Mouse (Mus musculus) myocyte (in vitro differentiated cells): ENCODE data around the gene Wnk1. TPM values are rescaled to one million over a fixed set of nuclear protein-coding genes. Genes with fewer than 3 reads are reported as not detected.

Experiments used
- H3K27me3 ChIP-seq: one replicate; pipeline ENCODE4 v1.6.1; 2011; ENCODE audit not compliant: control insufficient read depth, insufficient read depth, insufficient read length
- H3K36me3 ChIP-seq: one replicate; pipeline ENCODE4 v1.6.1; 2011; ENCODE audit not compliant: control insufficient read depth, insufficient read depth
- H3K4me2 ChIP-seq: one replicate; pipeline ENCODE4 v1.6.1; 2011; ENCODE audit warnings: low read depth, control low read depth
- H3K4me3 ChIP-seq: one replicate; pipeline ENCODE4 v1.5.1; 2011; ENCODE audit warnings: mild to moderate bottlenecking, control low read depth, moderate library complexity
- H3K79me2 ChIP-seq: one replicate; pipeline ENCODE4 v1.6.1; 2011; ENCODE audit not compliant: control insufficient read depth, insufficient read depth
- H3ac ChIP-seq: one replicate; pipeline ENCODE4 v1.6.1; 2011; ENCODE audit not compliant: control insufficient read depth, insufficient read length
- CEBPB ChIP-seq: IDR thresholded peaks from 2 replicates; pipeline ENCODE4 v1.6.1; 2011; ENCODE audit warnings: mild to moderate bottlenecking, moderate library complexity; ENCODE audit not compliant: poor library complexity, insufficient read depth, severe bottlenecking
- E2F4 ChIP-seq: IDR thresholded peaks from one replicate; pipeline ENCODE4 v1.6.1; 2011; ENCODE audit warnings: mild to moderate bottlenecking, control low read depth, moderate library complexity; ENCODE audit not compliant: insufficient read depth
- MAX ChIP-seq: IDR thresholded peaks from one replicate; pipeline ENCODE4 v1.6.1; 2011; ENCODE audit warnings: low read depth, mild to moderate bottlenecking, control low read depth
- MYOG ChIP-seq, 3 experiments: IDR thresholded peaks; one replicate each; pipeline ENCODE4 v1.6.1; 2011; ENCODE audit warnings: control low read depth in 2 of 3, low read depth in 2 of 3, mild to moderate bottlenecking in 2 of 3; ENCODE audit not compliant: insufficient read length in 2 of 3, control insufficient read depth in 1 of 3, insufficient read depth in 1 of 3
- POLR2A ChIP-seq: IDR thresholded peaks from one replicate; pipeline ENCODE4 v1.6.1; 2011; ENCODE audit warnings: low read depth, mild to moderate bottlenecking, control low read depth, moderate library complexity; ENCODE audit not compliant: insufficient read length
- POLR2AphosphoS2 ChIP-seq: IDR thresholded peaks from one replicate; pipeline ENCODE4 v1.6.1; 2011; ENCODE audit warnings: low read depth, control low read depth; ENCODE audit not compliant: insufficient read length
- REST ChIP-seq: IDR thresholded peaks from one replicate; pipeline ENCODE4 v1.6.1; 2011; ENCODE audit warnings: mild to moderate bottlenecking, control low read depth, moderate library complexity; ENCODE audit not compliant: insufficient read depth, insufficient read length
- TCF3 ChIP-seq: IDR thresholded peaks from one replicate; pipeline ENCODE4 v1.6.1; 2011; ENCODE audit warnings: low read depth, control low read depth; ENCODE audit not compliant: insufficient read length
- polyA plus RNA-seq: library from polyadenylated mRNA; unstranded; fragments of >200 nt; fragmentation: generic; extraction: Trizol; gene quantifications from one replicate; pipeline ENCODE4 v1.2.1, GENCODE M21; 2012; ENCODE audit warnings: missing spikeins

The Wnk1 gene
- polyA plus RNA-seq, 1 experiment, result 90.3 TPM

GRCm38 (mm10) chr6:119892711-119893110 lies 145.8 kb downstream of the Wnk1 start:
- Histone ChIP-seq H3K27me3 (peaks cover 19% of the 10 kb centered on the region), H3K36me3 (no peaks in the 10 kb centered on the region), H3K4me2 (no peak overlapping the region), H3K79me2 (no peaks in the 10 kb centered on the region), H3K4me3 (no peak overlapping the region), H3ac (no peak overlapping the region)
- TF ChIP-seq TCF3, result no peak
- TF ChIP-seq POLR2AphosphoS2, result no peak
- TF ChIP-seq POLR2A, result no peak
- no peak for TF ChIP-seq REST
- TF ChIP-seq MYOG (IDR thresholded peaks at IDR 0.05; ENCODE audit: control insufficient read depth in 1 of 3, insufficient read depth in 1 of 3, insufficient read length in 2 of 3, low read depth in 2 of 3), result no peak

GRCm38 (mm10) chr6:119883151-119883550 lies 155.3 kb downstream of the Wnk1 start:
- peaks cover 10% of the 10 kb centered on the region for H3K27me3 ChIP-seq
- H3K79me2 ChIP-seq, result no peaks in the 10 kb centered on the region
- no peak overlapping the region for H3K4me3 ChIP-seq
- H3K4me2 ChIP-seq, result no peak overlapping the region
- H3K36me3 ChIP-seq, result no peaks in the 10 kb centered on the region
- no peak for TF ChIP-seq TCF3
- TF ChIP-seq POLR2AphosphoS2, result no peak
- no peak for TF ChIP-seq CEBPB
- no peak for TF ChIP-seq MYOG (IDR thresholded peaks at IDR 0.05; ENCODE audit: control insufficient read depth in 1 of 3, insufficient read depth in 1 of 3, insufficient read length in 2 of 3, low read depth in 2 of 3)
- TF ChIP-seq E2F4, result no peak
- no peak for TF ChIP-seq MAX
- TF ChIP-seq POLR2A, result no peak
- H3ac ChIP-seq, result no peak overlapping the region

Other genes starting within 250 kb of the Wnk1 start
- gene Erc1, start 190.5 kb downstream of the Wnk1 start, polyA plus RNA-seq, result 8.4 TPM
- gene Rad52, start 136.0 kb downstream of the Wnk1 start, polyA plus RNA-seq, result 12.0 TPM
- 0.05 TPM for gene Ninj2, start 54.7 kb upstream of the Wnk1 start, polyA plus RNA-seq